ENCODE assay signal across 21 mouse cellular contexts in the genomic region with DNA sequence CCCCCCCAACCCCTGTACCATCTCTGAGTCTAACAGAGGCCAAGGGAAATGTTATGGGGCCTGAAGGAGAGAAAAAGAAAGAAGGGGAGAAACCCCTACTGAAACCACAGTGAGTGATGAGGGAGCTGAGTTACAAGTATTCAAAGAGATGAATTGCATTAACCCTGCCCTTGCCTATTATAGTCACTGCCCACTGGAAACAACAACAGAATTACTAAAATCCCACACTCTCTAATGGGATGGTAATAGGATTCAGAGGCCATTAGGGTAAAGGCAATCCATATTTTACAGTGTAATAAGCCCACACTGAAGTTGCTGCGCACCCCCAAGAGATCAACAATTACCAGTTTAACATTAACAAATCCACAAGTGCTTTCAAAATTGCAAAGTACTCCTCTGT.
"Had no signal": no experiment of that assay in that cellular context is flagged by ENCODE, and none has a peak within 500 bp of the region (broad histone marks: within the 10 kb centered on the region; RNA-seq: fewer than 3 reads in every experiment).

No protein-coding gene starts in this region.

- ATAC-seq: liver, embryonic 12.5 days had no signal

- H3K36me3 ChIP-seq: limb, embryonic 10.5 days; limb, embryonic 13.5 days; liver, embryonic 12.5 days; liver, embryonic 15.5 days; lung, embryonic 15.5 days; neural tube, embryonic 12.5 days; neural tube, embryonic 15.5 days; stomach, embryonic 15.5 days had no signal

- H3K9ac ChIP-seq: limb, embryonic 13.5 days; liver, embryonic 12.5 days; liver, embryonic 15.5 days; lung, embryonic 15.5 days; neural tube, embryonic 12.5 days; neural tube, embryonic 15.5 days; stomach, embryonic 15.5 days had no signal

- H3K4me3 ChIP-seq: limb, embryonic 10.5 days; limb, embryonic 13.5 days; liver, embryonic 12.5 days; liver, embryonic 15.5 days; lung, embryonic 15.5 days; megakaryocyte, embryonic 14.5 days; neural tube, embryonic 12.5 days; neural tube, embryonic 15.5 days; stomach, embryonic 15.5 days had no signal

- H3K4me1 ChIP-seq: limb, embryonic 13.5 days; liver, embryonic 12.5 days; liver, embryonic 15.5 days; lung, embryonic 15.5 days; megakaryocyte, embryonic 14.5 days; stomach, embryonic 15.5 days had no signal

- H3K4me2 ChIP-seq: limb, embryonic 13.5 days; liver, embryonic 12.5 days; liver, embryonic 15.5 days; lung, embryonic 15.5 days; neural tube, embryonic 12.5 days; neural tube, embryonic 15.5 days; stomach, embryonic 15.5 days had no signal

- H3K27me3 ChIP-seq: limb, embryonic 13.5 days; liver, embryonic 12.5 days; liver, embryonic 15.5 days; lung, embryonic 15.5 days; megakaryocyte, embryonic 14.5 days; neural tube, embryonic 12.5 days; neural tube, embryonic 15.5 days; stomach, embryonic 15.5 days had no signal

- DNase-seq: kidney, adult 18-20 months; kidney, adult 9 months; kidney, postnatal 14 days; kidney, postnatal 4 days; liver; lung, adult 18-20 months; lung, postnatal 10 days; lung, postnatal 36 days; right cerebral cortex, adult 18-20 months; right cerebral cortex, postnatal 25 days; spleen, adult 18-20 months; thymus, postnatal 25 days had no signal

- H3K27ac ChIP-seq: limb, embryonic 10.5 days; limb, embryonic 13.5 days; liver, embryonic 12.5 days; liver, embryonic 15.5 days; lung, embryonic 15.5 days; neural tube, embryonic 12.5 days; neural tube, embryonic 15.5 days; stomach, embryonic 15.5 days had no signal

- H3K9me3 ChIP-seq: limb, embryonic 10.5 days; limb, embryonic 13.5 days; liver, embryonic 12.5 days; liver, embryonic 15.5 days; lung, embryonic 15.5 days; megakaryocyte, embryonic 14.5 days; neural tube, embryonic 12.5 days; neural tube, embryonic 15.5 days; stomach, embryonic 15.5 days had no signal
